Mouse (Mus musculus): ENCODE measurements around the gene Prr19. TPM values are rescaled to one million over a fixed set of nuclear protein-coding genes. Genes with fewer than 3 reads are reported as not detected.

Prr19 gene
- not detected for polyA plus RNA-seq (2014; fragmentation: Illumina TruSeq; extraction: RNeasy Lipid Tissue Mini Kit (QIAGEN cat#74804); ENCODE audit: insufficient read depth, low read depth, low replicate concordance)

GRCm38 (mm10) chr7:25301063-25301462, at the start of gene Prr19:
Prr19 (plus strand) TSS chr7:25301411.

GRCm38 (mm10) chr7:25267301-25267750, 33.9 kb upstream of the Prr19 start, which contains the start of gene Cic:
Cic (plus strand) TSS chr7:25267704.

GRCm38 (mm10) chr7:25297454-25298325, 3.5 kb upstream of the Prr19 start, which contains the start of gene Pafah1b3:
Pafah1b3 (minus strand) TSS chr7:25297986.

GRCm38 (mm10) chr7:25305956-25306613, 4.9 kb downstream of the Prr19 start, which contains the start of gene Tmem145:
Tmem145 (plus strand) TSS chr7:25306106.

GRCm38 (mm10) chr7:25316532-25317445, 15.6 kb downstream of the Prr19 start, which contains the start of gene Megf8:
Megf8 (plus strand) TSS chr7:25317164.

Other genes with a start within 250 kb of the Prr19 start
- gene Grik5, start 229.1 kb upstream of the Prr19 start, polyA plus RNA-seq (2014; fragmentation: Illumina TruSeq; extraction: RNeasy Lipid Tissue Mini Kit (QIAGEN cat#74804); ENCODE audit: insufficient read depth, low read depth, low replicate concordance), result 4.9 TPM
- gene Zfp574, start 228.8 kb upstream of the Prr19 start, polyA plus RNA-seq (2014; fragmentation: Illumina TruSeq; extraction: RNeasy Lipid Tissue Mini Kit (QIAGEN cat#74804); ENCODE audit: insufficient read depth, low read depth, low replicate concordance), result 8.7 TPM
- gene Pou2f2, start 121.7 kb upstream of the Prr19 start, polyA plus RNA-seq (2014; fragmentation: Illumina TruSeq; extraction: RNeasy Lipid Tissue Mini Kit (QIAGEN cat#74804); ENCODE audit: insufficient read depth, low read depth, low replicate concordance), result 1.9 TPM
- gene Dedd2, start 80.8 kb upstream of the Prr19 start, polyA plus RNA-seq (2014; fragmentation: Illumina TruSeq; extraction: RNeasy Lipid Tissue Mini Kit (QIAGEN cat#74804); ENCODE audit: insufficient read depth, low read depth, low replicate concordance), result 16.3 TPM
- gene Zfp526, start 80.0 kb upstream of the Prr19 start, polyA plus RNA-seq (2014; fragmentation: Illumina TruSeq; extraction: RNeasy Lipid Tissue Mini Kit (QIAGEN cat#74804); ENCODE audit: insufficient read depth, low read depth, low replicate concordance), result 2.4 TPM
- 41.0 TPM for gene Gsk3a, start 63.6 kb upstream of the Prr19 start, polyA plus RNA-seq (2014; fragmentation: Illumina TruSeq; extraction: RNeasy Lipid Tissue Mini Kit (QIAGEN cat#74804); ENCODE audit: insufficient read depth, low read depth, low replicate concordance)
- gene Erf, start 50.6 kb upstream of the Prr19 start, polyA plus RNA-seq (2014; fragmentation: Illumina TruSeq; extraction: RNeasy Lipid Tissue Mini Kit (QIAGEN cat#74804); ENCODE audit: insufficient read depth, low read depth, low replicate concordance), result 10.8 TPM
- gene Cic, start 33.7 kb upstream of the Prr19 start, polyA plus RNA-seq (2014; fragmentation: Illumina TruSeq; extraction: RNeasy Lipid Tissue Mini Kit (QIAGEN cat#74804); ENCODE audit: insufficient read depth, low read depth, low replicate concordance), result 42.0 TPM
- 31.8 TPM for gene Pafah1b3, start 3.4 kb upstream of the Prr19 start, polyA plus RNA-seq (2014; fragmentation: Illumina TruSeq; extraction: RNeasy Lipid Tissue Mini Kit (QIAGEN cat#74804); ENCODE audit: insufficient read depth, low read depth, low replicate concordance)
- not detected for gene Tmem145, start 4.7 kb downstream of the Prr19 start, polyA plus RNA-seq (2014; fragmentation: Illumina TruSeq; extraction: RNeasy Lipid Tissue Mini Kit (QIAGEN cat#74804); ENCODE audit: insufficient read depth, low read depth, low replicate concordance)
- gene Megf8, start 15.8 kb downstream of the Prr19 start, polyA plus RNA-seq (2014; fragmentation: Illumina TruSeq; extraction: RNeasy Lipid Tissue Mini Kit (QIAGEN cat#74804); ENCODE audit: insufficient read depth, low read depth, low replicate concordance), result 11.5 TPM
- not detected for gene Cnfn, start 68.3 kb downstream of the Prr19 start, polyA plus RNA-seq (2014; fragmentation: Illumina TruSeq; extraction: RNeasy Lipid Tissue Mini Kit (QIAGEN cat#74804); ENCODE audit: insufficient read depth, low read depth, low replicate concordance)
- gene Lipe, start 97.3 kb downstream of the Prr19 start, polyA plus RNA-seq (2014; fragmentation: Illumina TruSeq; extraction: RNeasy Lipid Tissue Mini Kit (QIAGEN cat#74804); ENCODE audit: insufficient read depth, low read depth, low replicate concordance), result 37.0 TPM
- gene Cxcl17, start 111.5 kb downstream of the Prr19 start, polyA plus RNA-seq (2014; fragmentation: Illumina TruSeq; extraction: RNeasy Lipid Tissue Mini Kit (QIAGEN cat#74804); ENCODE audit: insufficient read depth, low read depth, low replicate concordance), result 74.9 TPM
- gene Ceacam1, start 176.2 kb downstream of the Prr19 start, polyA plus RNA-seq (2014; fragmentation: Illumina TruSeq; extraction: RNeasy Lipid Tissue Mini Kit (QIAGEN cat#74804); ENCODE audit: insufficient read depth, low read depth, low replicate concordance), result 16.5 TPM
- not detected for gene Ceacam2, start 238.4 kb downstream of the Prr19 start, polyA plus RNA-seq (2014; fragmentation: Illumina TruSeq; extraction: RNeasy Lipid Tissue Mini Kit (QIAGEN cat#74804); ENCODE audit: insufficient read depth, low read depth, low replicate concordance)